ENCODE assay signal across 13 mouse cellular contexts in genomic region chr10:120665670-120666069, GRCm38 (mm10).
DNase-seq lines count a peak whose midpoint lies in the region; ATAC-seq and TF ChIP-seq lines count a peak whose summit lies in the region.
"Had no signal": no experiment of that assay in that cellular context is flagged by ENCODE, and none has a peak within 500 bp of the region (broad histone marks: within the 10 kb centered on the region; RNA-seq: fewer than 3 reads in every experiment).

No protein-coding gene starts in this region.

- H3K27ac ChIP-seq in heart, embryonic 11.5 days (ENCODE audit: low read depth, low read length) = no peak overlapping the region
- peak overlapping the region; percentile 81 for H3K27ac ChIP-seq in bone marrow macrophage, adult 2 months (ENCODE audit: insufficient read depth, low read depth, low read length)
- peak overlapping the region; percentile 56 for H3K27ac ChIP-seq in heart, embryonic 16.5 days (ENCODE audit: low read length)
- H3K27ac ChIP-seq: forebrain, embryonic 12.5 days; heart, adult 2 months; liver, embryonic 13.5 days had no signal

- TF ChIP-seq POLR2A in bone marrow macrophage, adult 2 months (IDR thresholded peaks at IDR 0.05; ENCODE audit: borderline replicate concordance, low read depth, low read length) = no peak

- ATAC-seq in heart, embryonic 11.5 days (replicated peaks; ENCODE audit: insufficient number of reproducible peaks, low FRiP score, low TSS enrichment) = no peak
- no peak for ATAC-seq in heart, embryonic 16.5 days (replicated peaks; ENCODE audit: extremely low read depth, insufficient read depth, low FRiP score)

- H3K9ac ChIP-seq in heart, embryonic 11.5 days (ENCODE audit: low read depth, low read length) = no peak overlapping the region
- no peak overlapping the region for H3K9ac ChIP-seq in heart, embryonic 16.5 days (ENCODE audit: low read length)
- H3K9ac ChIP-seq: forebrain, embryonic 12.5 days; liver, embryonic 13.5 days had no signal

- peak; percentile 25 to 33 for DNase-seq in heart, adult 18-20 months
- peak; percentile 29 for DNase-seq in lung, postnatal 36 days
- DNase-seq in right cerebral cortex, adult 18-20 months = no peak
- DNase-seq in yolk sac, embryonic 10.5 days (ENCODE audit: low spot score) = no peak
- DNase-seq in retina, postnatal 1 day = no peak
- DNase-seq: kidney, adult 8-10 months; layer of hippocampus, postnatal 36 days; liver, embryonic 13.5 days had no signal

- no peaks in the 10 kb centered on the region for H3K9me3 ChIP-seq in heart, embryonic 11.5 days (replicated peaks; ENCODE audit: control insufficient read depth, low read length)
- no peaks in the 10 kb centered on the region for H3K9me3 ChIP-seq in heart, embryonic 16.5 days (replicated peaks; ENCODE audit: control insufficient read depth, low read length)
- H3K9me3 ChIP-seq: forebrain, embryonic 12.5 days; liver, embryonic 13.5 days had no signal

- H3K4me2 ChIP-seq in heart, embryonic 11.5 days = no peak overlapping the region
- H3K4me2 ChIP-seq in heart, embryonic 16.5 days (ENCODE audit: low read depth, low read length) = no peak overlapping the region
- H3K4me2 ChIP-seq: forebrain, embryonic 12.5 days; liver, embryonic 13.5 days had no signal

- no peaks in the 10 kb centered on the region for H3K36me3 ChIP-seq in heart, embryonic 11.5 days (ENCODE audit: control insufficient read depth, insufficient read depth, low read length)
- no peaks in the 10 kb centered on the region for H3K36me3 ChIP-seq in heart, embryonic 16.5 days (ENCODE audit: control insufficient read depth, insufficient read depth)
- H3K36me3 ChIP-seq: forebrain, embryonic 12.5 days; liver, embryonic 13.5 days had no signal

- no peak for TF ChIP-seq CTCF in bone marrow macrophage, adult 2 months (IDR thresholded peaks at IDR 0.05; ENCODE audit: low read depth, low read length)

- whole genome bisulfite sequencing in heart, embryonic 11.5 days (ENCODE audit: insufficient replicate concordance) = 45% methylated on average over 5 of the region's 5 CpGs
- 45% methylated on average over 5 of the region's 5 CpGs for WGBS in heart, embryonic 16.5 days

- H3K27me3 ChIP-seq in heart, embryonic 11.5 days (ENCODE audit: control insufficient read depth, insufficient read depth, low read length) = no peaks in the 10 kb centered on the region
- H3K27me3 ChIP-seq in heart, embryonic 16.5 days (ENCODE audit: control insufficient read depth, insufficient read depth, low read length) = no peaks in the 10 kb centered on the region
- H3K27me3 ChIP-seq: forebrain, embryonic 12.5 days; liver, embryonic 13.5 days had no signal

- no peak overlapping the region for H3K4me3 ChIP-seq in heart, embryonic 11.5 days (ENCODE audit: low read depth, low read length)
- H3K4me3 ChIP-seq in bone marrow macrophage, adult 2 months (ENCODE audit: insufficient read depth, low read length) = peak overlapping the region; percentile 31
- no peak overlapping the region for H3K4me3 ChIP-seq in heart, embryonic 16.5 days (ENCODE audit: low read length)
- H3K4me3 ChIP-seq: forebrain, embryonic 12.5 days; heart, adult 2 months; liver, embryonic 13.5 days had no signal

- no peaks in the 10 kb centered on the region for H3K4me1 ChIP-seq in heart, embryonic 11.5 days (ENCODE audit: control insufficient read depth, insufficient read depth, low read length)
- peaks cover 23% of the 10 kb centered on the region for H3K4me1 ChIP-seq in bone marrow macrophage, adult 2 months (ENCODE audit: control insufficient read depth, insufficient read depth, low read length)
- H3K4me1 ChIP-seq in heart, embryonic 16.5 days (ENCODE audit: control insufficient read depth, insufficient read depth, low read length) = no peaks in the 10 kb centered on the region

Comparison
In these comparisons a context has a peak if more than half of its experiments do, and no peak if none do; other contexts are left out.
1. DNase-seq: peak in heart, adult 18-20 months (2 of 2) and lung, postnatal 36 days (single experiment); none in right cerebral cortex, adult 18-20 months (single experiment), yolk sac, embryonic 10.5 days (single experiment) and retina, postnatal 1 day (single experiment).